Mouse (Mus musculus) right cerebral cortex, adult 18-20 months (tissue): ENCODE results near the gene Zfp42.

ENCODE experiments used
- DNase-seq: peaks from one replicate; pipeline ENCODE4 v3.0.0; 2022; ENCODE audit warnings: mixed read lengths

The Zfp42 gene

DNA sequence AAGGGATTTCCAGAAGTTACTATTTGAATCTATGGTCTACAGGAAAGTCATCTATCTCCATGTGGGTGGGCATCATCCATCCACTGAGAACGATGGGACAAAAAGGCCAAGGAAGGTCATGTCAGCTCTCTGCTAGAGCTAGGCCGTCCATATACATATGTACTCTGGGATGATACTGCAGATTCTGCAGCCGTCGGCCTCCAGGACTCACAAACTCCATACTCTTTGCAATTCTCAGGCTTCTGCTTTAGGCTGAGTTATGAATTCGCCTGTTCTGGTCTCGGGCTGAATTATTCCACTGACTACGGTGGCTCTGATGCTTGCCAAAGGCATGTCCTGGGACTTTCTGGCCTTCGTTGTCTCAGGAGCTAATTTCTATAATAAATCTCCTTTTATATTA is 58.1 kb downstream of the Zfp42 start:
- no peak for DNase-seq
